Mouse (Mus musculus) neural tube, embryonic 14.5 days (tissue): ENCODE data around the gene Cops7b. TPM values are rescaled to one million over a fixed set of nuclear protein-coding genes. Genes with fewer than 3 reads are reported as not detected.

Experiments
- ATAC-seq: fragments of 200-750 bp; cut with Nextera tagmentation; 2 replicates; pipeline ENCODE4 v1.8.0; 2017; ENCODE audit warnings: low read depth, mild to moderate bottlenecking, moderate TSS enrichment, moderate library complexity
- H3K27ac ChIP-seq: fragments of 300-500 bp; sonication (generic); 2 replicates; pipeline ENCODE4 v1.5.1; 2014; ENCODE audit warnings: low read depth, mild to moderate bottlenecking, control low read depth, low read length, moderate library complexity, mixed read lengths
- H3K27me3 ChIP-seq: fragments of 300-500 bp; sonication (generic); 2 replicates; pipeline ENCODE4 v1.6.1; 2014; ENCODE audit warnings: low read length; ENCODE audit not compliant: control insufficient read depth, insufficient read depth
- H3K36me3 ChIP-seq: fragments of 300-500 bp; sonication (generic); 2 replicates; pipeline ENCODE4 v1.6.1; 2014; ENCODE audit warnings: low read length, mixed read lengths; ENCODE audit not compliant: control insufficient read depth, insufficient read depth
- H3K4me1 ChIP-seq: fragments of 300-500 bp; sonication (generic); 2 replicates; pipeline ENCODE4 v1.6.1; 2014; ENCODE audit warnings: low read length; ENCODE audit not compliant: control insufficient read depth, insufficient read depth
- H3K4me2 ChIP-seq: fragments of 300-500 bp; sonication (generic); 2 replicates; pipeline ENCODE4 v1.6.1; 2014; ENCODE audit warnings: mild to moderate bottlenecking, low read depth, low read length, control low read depth
- H3K4me3 ChIP-seq: fragments of 300-500 bp; sonication (generic); 2 replicates; pipeline ENCODE4 v1.5.1; 2014; ENCODE audit warnings: low read depth, low read length, control low read depth, mixed read lengths
- H3K9ac ChIP-seq: fragments of 300-500 bp; sonication (generic); replicated peaks from 2 replicates; pipeline ENCODE4 v1.6.1; 2014; ENCODE audit warnings: low read depth, mild to moderate bottlenecking, control low read depth, low read length, mixed read lengths
- H3K9me3 ChIP-seq: fragments of 300-500 bp; sonication (generic); 2 replicates; pipeline ENCODE4 v1.6.1; 2016; ENCODE audit warnings: low read length; ENCODE audit not compliant: control insufficient read depth
- WGBS: fragments of 180-500 bp; shearing (Covaris S2); extraction: QIAGEN DNeasy Blood & Tissue Kit; methylation state at CpG from one replicate; pipeline ENCODE4 v1.1.7; 2014; 5-methylcytosine and 5-hydroxymethylcytosine counted together
- polyA plus RNA-seq: library from polyadenylated mRNA; unstranded; fragments of >200 nt; fragmentation: Nextera tagmentation; extraction: Ambion mirVana; gene quantifications from 2 replicates; pipeline ENCODE4 v1.2.1, GENCODE M21; 2014

Gene Cops7b
- polyA plus RNA-seq, 1 experiment from 2014 or later = 55.7 TPM

- Histone ChIP-seq H3K9me3 (no peaks in the 10 kb centered on the region), H3K4me1 (peaks cover 13% of the 10 kb centered on the region), H3K27ac (no peak overlapping the region), H3K4me2 (no peak overlapping the region), H3K4me3 (no peak overlapping the region), H3K36me3 (no peaks in the 10 kb centered on the region), H3K9ac (no peak overlapping the region), H3K27me3 (no peaks in the 10 kb centered on the region)
- WGBS = 82% methylated on average over 2 of the region's 2 CpGs
- no peak for ATAC-seq
Measured at GRCm38 (mm10) chr1:86583709-86584108, 1.0 kb downstream of the Cops7b start.

- no peak overlapping the region; the same call in 1 of the 2 replicates for H3K27ac ChIP-seq
- peak overlapping the region; percentile 77 for H3K9ac ChIP-seq
- H3K9me3 ChIP-seq = no peaks in the 10 kb centered on the region
- peak; percentile 25; the same call in 1 of the 2 replicates for ATAC-seq
- H3K4me2 ChIP-seq = peak overlapping the region; percentile 82
- H3K36me3 ChIP-seq = peaks cover 5% of the 10 kb centered on the region; the same call in 1 of the 2 replicates
- H3K4me1 ChIP-seq = peaks cover 4% of the 10 kb centered on the region; the same call in 1 of the 2 replicates
- no peaks in the 10 kb centered on the region for H3K27me3 ChIP-seq
- WGBS = under 1% methylated on average over 24 of the region's 26 CpGs
- peak overlapping the region; percentile 92 for H3K4me3 ChIP-seq
Measured at GRCm38 (mm10) chr1:86586992-86587391, 4.3 kb downstream of the Cops7b start.

- Histone ChIP-seq H3K9ac (no peak overlapping the region), H3K4me2 (no peak overlapping the region), H3K27ac (no peak overlapping the region), H3K27me3 (no peaks in the 10 kb centered on the region), H3K4me1 (no peaks in the 10 kb centered on the region), H3K4me3 (no peak overlapping the region), H3K36me3 (peaks cover 22% of the 10 kb centered on the region), H3K9me3 (no peaks in the 10 kb centered on the region)
- ATAC-seq = no peak
- WGBS = 97% methylated on average over 7 of the region's 7 CpGs
Measured at GRCm38 (mm10) chr1:86594539-86594938, 11.8 kb downstream of the Cops7b start.

- Histone ChIP-seq H3K27me3 (no peaks in the 10 kb centered on the region), H3K4me3 (no peak overlapping the region), H3K27ac (no peak overlapping the region), H3K4me1 (no peaks in the 10 kb centered on the region), H3K9me3 (no peaks in the 10 kb centered on the region), H3K9ac (no peak overlapping the region), H3K4me2 (no peak overlapping the region), H3K36me3 (peaks cover 23% of the 10 kb centered on the region)
- 95% methylated on average over 6 of the region's 6 CpGs for WGBS
- no peak for ATAC-seq
Measured at GRCm38 (mm10) chr1:86595315-86595714, 12.6 kb downstream of the Cops7b start.

GRCm38 (mm10) chr1:86596512-86596911, 13.8 kb downstream of the Cops7b start:
- no peaks in the 10 kb centered on the region for H3K9me3 ChIP-seq
- no peak overlapping the region for H3K4me3 ChIP-seq
- no peaks in the 10 kb centered on the region for H3K27me3 ChIP-seq
- WGBS = 95% methylated on average over 6 of the region's 6 CpGs
- H3K4me2 ChIP-seq = no peak overlapping the region
- peaks cover 28% of the 10 kb centered on the region for H3K36me3 ChIP-seq
- no peak for ATAC-seq
- H3K4me1 ChIP-seq = no peaks in the 10 kb centered on the region
- no peak overlapping the region for H3K27ac ChIP-seq
- H3K9ac ChIP-seq = no peak overlapping the region

- H3K9me3 ChIP-seq = no peaks in the 10 kb centered on the region
- H3K27me3 ChIP-seq = no peaks in the 10 kb centered on the region
- no peak overlapping the region for H3K4me3 ChIP-seq
- no peak overlapping the region for H3K4me2 ChIP-seq
- H3K36me3 ChIP-seq = peaks cover 35% of the 10 kb centered on the region
- H3K4me1 ChIP-seq = no peaks in the 10 kb centered on the region
- peak; percentile 54; the same call in 1 of the 2 replicates for ATAC-seq
- 80% methylated on average over 3 of the region's 3 CpGs for whole genome bisulfite sequencing
- H3K27ac ChIP-seq = no peak overlapping the region
- H3K9ac ChIP-seq = no peak overlapping the region
Measured at GRCm38 (mm10) chr1:86598516-86598915, 15.8 kb downstream of the Cops7b start.

GRCm38 (mm10) chr1:86600117-86600516, 17.4 kb downstream of the Cops7b start:
- H3K27me3 ChIP-seq = no peaks in the 10 kb centered on the region
- WGBS = 82% methylated on average over 2 of the region's 2 CpGs
- H3K9me3 ChIP-seq = no peaks in the 10 kb centered on the region
- no peaks in the 10 kb centered on the region for H3K4me1 ChIP-seq
- H3K4me3 ChIP-seq = no peak overlapping the region
- H3K9ac ChIP-seq = no peak overlapping the region
- no peak overlapping the region for H3K27ac ChIP-seq
- peaks cover 38% of the 10 kb centered on the region for H3K36me3 ChIP-seq
- H3K4me2 ChIP-seq = no peak overlapping the region
- no peak for ATAC-seq

- WGBS = 81% methylated on average over 1 of the region's 1 CpGs
Measured at GRCm38 (mm10) chr1:86610954-86611353, 28.2 kb downstream of the Cops7b start.

GRCm38 (mm10) chr1:86612081-86612480, 29.4 kb downstream of the Cops7b start:
- no peaks in the 10 kb centered on the region for H3K9me3 ChIP-seq
- peaks cover 5% of the 10 kb centered on the region; the same call in 1 of the 2 replicates for H3K36me3 ChIP-seq
- ATAC-seq = no peak
- no peak overlapping the region for H3K4me3 ChIP-seq
- no peak overlapping the region for H3K9ac ChIP-seq
- H3K27me3 ChIP-seq = no peaks in the 10 kb centered on the region
- no peak overlapping the region for H3K27ac ChIP-seq
- H3K4me1 ChIP-seq = no peaks in the 10 kb centered on the region
- no peak overlapping the region for H3K4me2 ChIP-seq
- WGBS = 68% methylated on average over 1 of the region's 1 CpGs

More at GRCm38 (mm10) chr1:86610954-86611353, 28.2 kb downstream of the Cops7b start:
- H3K4me1 ChIP-seq = no peaks in the 10 kb centered on the region
- ATAC-seq = no peak
- no peak overlapping the region for H3K27ac ChIP-seq
- H3K9me3 ChIP-seq = no peaks in the 10 kb centered on the region
- H3K36me3 ChIP-seq = peaks cover 7% of the 10 kb centered on the region; the same call in 1 of the 2 replicates
- no peak overlapping the region for H3K4me3 ChIP-seq
- H3K27me3 ChIP-seq = no peaks in the 10 kb centered on the region
- H3K4me2 ChIP-seq = no peak overlapping the region
- no peak overlapping the region for H3K9ac ChIP-seq
